Mouse (Mus musculus) intestine, embryonic 16.5 days (tissue): Measurements from ENCODE around the gene Pgap1. TPM values are rescaled to one million over a fixed set of nuclear protein-coding genes. Genes with fewer than 3 reads are reported as not detected.

ENCODE experiments used
- polyA plus RNA-seq: library from polyadenylated mRNA; unstranded; fragments of >200 nt; fragmentation: Nextera tagmentation; extraction: Ambion mirVana; gene quantifications from 2 replicates; pipeline ENCODE4 v1.2.1, GENCODE M21; 2015

Pgap1 gene
- polyA plus RNA-seq, 1 experiment from 2014 or later, result 7.5 TPM

Other genes starting within 250 kb of the Pgap1 start
- gene Gtf3c3, start 118.7 kb downstream of the Pgap1 start, polyA plus RNA-seq, result 17.4 and 17.6 TPM in 2 replicates